Mouse (Mus musculus): ENCODE results near the gene Ssxb3.
"Not testable (repeated sequence)": the region's sequence is repeated elsewhere in the genome, so short reads cannot be mapped to it uniquely, and the experiment has no call there.

GRCm38 (mm10) chrX:8591716-8592115 lies at the start of gene Ssxb3:
- TF ChIP-seq POLR2AphosphoS5 (IDR thresholded peaks at IDR 0.05; ENCODE audit: insufficient replicate concordance, low read depth, low read length); CTCF (IDR thresholded peaks at IDR 0.05; ENCODE audit: low read depth, low read length): not testable (repeated sequence)
